Mouse (Mus musculus) cerebellum, adult 2 months (tissue): ENCODE measurements around the gene Anks3.

ENCODE experiments used
- CTCF ChIP-seq: fragments of 200-500 bp; IDR thresholded peaks from 2 replicates; pipeline ENCODE4 v1.5.1; 2011; ENCODE audit warnings: low read depth, mild to moderate bottlenecking, control low read depth, low read length, moderate library complexity, borderline replicate concordance; ENCODE audit not compliant: insufficient read depth
- POLR2A ChIP-seq: fragments of 200-500 bp; IDR thresholded peaks from 2 replicates; pipeline ENCODE4 v1.6.1; 2011; ENCODE audit warnings: low read length, control low read depth, borderline replicate concordance; ENCODE audit not compliant: insufficient read depth

DNA sequence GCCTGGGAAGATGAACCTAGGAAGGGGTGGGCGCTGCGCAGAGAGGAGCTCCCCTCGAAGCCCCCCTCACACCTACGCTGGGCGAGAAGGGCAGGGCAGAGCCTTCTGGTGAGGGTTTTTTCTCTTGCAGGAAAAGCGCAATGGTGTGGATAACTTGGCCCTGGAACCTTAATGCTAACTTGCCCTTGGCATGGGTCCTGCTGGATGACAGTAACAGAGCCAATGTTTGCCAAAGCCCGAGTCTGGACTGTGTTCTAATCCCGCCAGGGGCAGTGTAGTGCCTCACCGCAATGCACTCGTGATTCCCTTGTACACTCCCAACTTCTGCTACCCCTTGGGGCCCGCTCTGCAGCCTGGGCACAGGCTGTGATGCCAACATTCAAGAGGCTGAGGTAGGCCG lies 44.1 kb upstream of the Anks3 start:
- TF ChIP-seq CTCF (no peak), POLR2A (no peak)
